Mouse (Mus musculus): ENCODE results near the gene Gm12166.
A peak's percentile ranks its signal among the peaks of the same experiment; 100 is the strongest.

Gm12166 gene

GRCm38 (mm10) chr11:46020246-46020645 is 31.9 kb downstream of the Gm12166 start:
- DNase-seq (ENCODE audit: low read depth, low spot score): no peak

GRCm38 (mm10) chr11:46016061-46016460 is 36.1 kb downstream of the Gm12166 start:
- DNase-seq (ENCODE audit: low read depth, low spot score): peak; percentile 52

Measured in telencephalon, adult 2 months (tissue).